Mouse (Mus musculus) stomach, postnatal 0 days (tissue): ENCODE data around the gene Rfxank. TPM values are rescaled to one million over a fixed set of nuclear protein-coding genes. Genes with fewer than 3 reads are reported as not detected.
A peak's percentile ranks its signal among the peaks of the same experiment; 100 is the strongest.

Source experiments
- ATAC-seq: fragments of 200-750 bp; cut with Nextera tagmentation; 2 replicates; pipeline ENCODE4 v1.8.0; 2017; ENCODE audit not compliant: low FRiP score, low TSS enrichment
- DNase-seq: peaks from one replicate; pipeline ENCODE4 v3.0.0-alpha.2; 2016; ENCODE audit warnings: low spot score
- H3K27ac ChIP-seq: fragments of 300-500 bp; sonication (generic); replicated peaks from 2 replicates; pipeline ENCODE4 v1.5.1; 2014; ENCODE audit warnings: mild to moderate bottlenecking, control low read depth
- H3K27me3 ChIP-seq: fragments of 300-500 bp; sonication (generic); 2 replicates; pipeline ENCODE4 v1.6.1; 2014; ENCODE audit warnings: low read length; ENCODE audit not compliant: control insufficient read depth, insufficient read depth
- H3K36me3 ChIP-seq: fragments of 300-500 bp; sonication (generic); 2 replicates; pipeline ENCODE4 v1.6.1; 2014; ENCODE audit warnings: low read length, mixed read lengths; ENCODE audit not compliant: control insufficient read depth, insufficient read depth
- H3K4me1 ChIP-seq: fragments of 300-500 bp; sonication (generic); replicated peaks from 2 replicates; pipeline ENCODE4 v1.6.1; 2014; ENCODE audit warnings: antibody characterized with exemption; ENCODE audit not compliant: control insufficient read depth, insufficient read depth
- H3K4me2 ChIP-seq: fragments of 300-500 bp; sonication (generic); replicated peaks from 2 replicates; pipeline ENCODE4 v1.6.1; 2014; ENCODE audit warnings: low read depth, mild to moderate bottlenecking, control low read depth, moderate library complexity
- H3K4me3 ChIP-seq: fragments of 300-500 bp; sonication (generic); 2 replicates; pipeline ENCODE4 v1.5.1; 2014; ENCODE audit warnings: low read depth, low read length, control low read depth
- H3K9ac ChIP-seq: fragments of 300-500 bp; sonication (generic); 2 replicates; pipeline ENCODE4 v1.6.1; 2014; ENCODE audit warnings: mild to moderate bottlenecking, low read length, control low read depth, mixed read lengths
- H3K9me3 ChIP-seq: fragments of 300-500 bp; sonication (generic); 2 replicates; pipeline ENCODE4 v1.6.1; 2016; ENCODE audit warnings: low read length; ENCODE audit not compliant: control insufficient read depth
- CTCF ChIP-seq: IDR thresholded peaks from 2 replicates; pipeline ENCODE4 v1.5.1; 2016; ENCODE audit warnings: antibody characterized with exemption, low read depth, mild to moderate bottlenecking, moderate library complexity
- EP300 ChIP-seq: optimal IDR thresholded peaks from 2 replicates; pipeline ENCODE3; 2016; ENCODE audit warnings: antibody characterized with exemption
- WGBS: fragments of 180-500 bp; shearing (Covaris S2); extraction: QIAGEN DNeasy Blood & Tissue Kit; methylation state at CpG from one replicate; pipeline ENCODE4 v1.1.7; 2014; 5-methylcytosine and 5-hydroxymethylcytosine counted together
- microRNA-seq: library from miRNA; unstranded; fragments of <30 nt; microRNA quantifications from one replicate; pipeline ENCODE4, GENCODE M21; 2016
- polyA plus RNA-seq: library from polyadenylated mRNA; unstranded; fragments of >200 nt; fragmentation: Nextera tagmentation; extraction: Ambion mirVana; gene quantifications from 2 replicates; pipeline ENCODE4 v1.2.1, GENCODE M21; 2015

Gene Rfxank
- polyA plus RNA-seq, 1 experiment from 2014 or later = 8.9 TPM

GRCm38 (mm10) chr8:70084191-70085065 is 54.5 kb downstream of the Rfxank start:
- ATAC-seq = no peak
- H3K9me3 ChIP-seq = no peaks in the 10 kb centered on the region
- H3K4me1 ChIP-seq = no peaks in the 10 kb centered on the region
- H3K36me3 ChIP-seq = no peaks in the 10 kb centered on the region
- H3K9ac ChIP-seq = no peak overlapping the region
- TF ChIP-seq CTCF (0 out of 2 replicates have a peak, but pooled peaks have one; percentile 25), EP300 (no peak)
- no peak overlapping the region for H3K27ac ChIP-seq
- H3K27me3 ChIP-seq = peaks cover 25% of the 10 kb centered on the region
- no peak for DNase-seq
- peak overlapping the region; percentile 53 for H3K4me2 ChIP-seq
- peak overlapping the region; percentile 37 for H3K4me3 ChIP-seq
- 3% methylated on average over 65 of the region's 71 CpGs for WGBS

GRCm38 (mm10) chr8:70083285-70083684 is 55.7 kb downstream of the Rfxank start, which contains the start of gene Hapln4:
Gene Hapln4, plus strand, starts transcription at chr8:70083457.
- H3K36me3 ChIP-seq = no peaks in the 10 kb centered on the region
- 1% methylated on average over 26 of the region's 26 CpGs for WGBS
- DNase-seq = peak; percentile 70
- H3K9ac ChIP-seq = no peak within 1 kb of the TSS
- no peaks in the 10 kb centered on the region for H3K4me1 ChIP-seq
- TF ChIP-seq CTCF (no peak), EP300 (no peak)
- no peak within 1 kb of the TSS for H3K27ac ChIP-seq
- H3K27me3 ChIP-seq = peaks cover 25% of the 10 kb centered on the region
- H3K4me2 ChIP-seq = peak within 1 kb of the TSS; percentile 53
- no peak for ATAC-seq
- H3K9me3 ChIP-seq = no peaks in the 10 kb centered on the region
- H3K4me3 ChIP-seq = peak within 1 kb of the TSS; percentile 37

DNA sequence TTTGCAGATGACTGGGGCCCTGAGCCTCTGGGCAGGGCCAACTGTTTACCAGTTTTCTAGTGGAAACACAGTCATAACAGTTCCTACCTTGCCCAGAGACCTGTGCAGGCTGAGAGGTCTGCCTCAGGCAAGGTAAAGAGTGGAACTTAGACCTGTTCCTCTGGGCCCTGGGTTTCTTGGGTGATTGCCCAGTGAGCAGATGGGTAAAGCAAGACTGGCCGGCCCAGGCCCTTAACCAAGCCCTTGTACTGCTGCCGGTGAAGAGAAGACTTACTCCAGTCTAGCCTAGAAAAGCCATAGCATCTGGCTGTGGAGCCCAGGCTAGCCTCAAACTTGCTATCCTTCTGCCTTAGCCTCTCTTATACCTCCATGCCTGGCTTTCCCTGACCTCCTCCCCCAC is 57.0 kb downstream of the Rfxank start:
- TF ChIP-seq EP300 = no peak
- DNase-seq = no peak
- Histone ChIP-seq H3K9me3 (no peaks in the 10 kb centered on the region), H3K9ac (no peak overlapping the region), H3K36me3 (no peaks in the 10 kb centered on the region), H3K4me1 (no peaks in the 10 kb centered on the region), H3K4me3 (no peak overlapping the region), H3K27me3 (peaks cover 18% of the 10 kb centered on the region), H3K27ac (no peak overlapping the region), H3K4me2 (no peak overlapping the region)
- WGBS = 80% methylated on average over 2 of the region's 2 CpGs
- no peak for ATAC-seq

Small RNA genes lying within 50 kb of the gene (microRNA-seq; reads per million reads assigned to microRNA genes)
- gene Mir7066 = not detected

Other genes starting within 250 kb of the Rfxank start
- gene Tssk6, start 237.0 kb downstream of the Rfxank start, polyA plus RNA-seq = 2.1 and 2.7 TPM in 2 replicates
- gene Ndufa13, start 236.6 kb downstream of the Rfxank start, polyA plus RNA-seq = 199 and 205 TPM in 2 replicates
- gene Yjefn3, start 236.4 kb downstream of the Rfxank start, polyA plus RNA-seq = 1.6 and 2.7 TPM in 2 replicates
- gene Gatad2a, start 142.8 kb downstream of the Rfxank start, polyA plus RNA-seq = 32.4 and 36.4 TPM in 2 replicates
- gene Mau2, start 96.4 kb downstream of the Rfxank start, polyA plus RNA-seq = 22.4 and 24.4 TPM in 2 replicates
- gene Sugp1, start 96.3 kb downstream of the Rfxank start, polyA plus RNA-seq = 21.2 and 22.0 TPM in 2 replicates
- gene Tm6sf2, start 66.2 kb downstream of the Rfxank start, polyA plus RNA-seq = 1.0 and 1.5 TPM in 2 replicates
- gene Hapln4, start 55.7 kb downstream of the Rfxank start, polyA plus RNA-seq = 0.02 and 0.10 TPM in 2 replicates
- gene Ncan, start 18.3 kb downstream of the Rfxank start, polyA plus RNA-seq = 0.17 and 0.27 TPM in 2 replicates
- 31.9 and 33.6 TPM in 2 replicates for gene Nr2c2ap, start 7.8 kb downstream of the Rfxank start, polyA plus RNA-seq
- gene Borcs8, start 345 bp upstream of the Rfxank start, polyA plus RNA-seq = 30.1 and 30.5 TPM in 2 replicates
- 0.10 TPM in 1 of 2 replicates, not detected in the other for gene Mef2b, start 557 bp upstream of the Rfxank start, polyA plus RNA-seq
- gene Tmem161a, start 33.2 kb upstream of the Rfxank start, polyA plus RNA-seq = 38.2 and 40.8 TPM in 2 replicates
- gene Slc25a42, start 73.2 kb upstream of the Rfxank start, polyA plus RNA-seq = 3.1 and 4.5 TPM in 2 replicates
- gene Sugp2, start 95.1 kb upstream of the Rfxank start, polyA plus RNA-seq = 7.8 and 9.0 TPM in 2 replicates
- 11.9 and 12.9 TPM in 2 replicates for gene Armc6, start 95.3 kb upstream of the Rfxank start, polyA plus RNA-seq
- gene Homer3, start 143.7 kb upstream of the Rfxank start, polyA plus RNA-seq = 13.8 and 17.5 TPM in 2 replicates
- 35.0 and 36.0 TPM in 2 replicates for gene Ddx49, start 163.3 kb upstream of the Rfxank start, polyA plus RNA-seq
- 347 and 366 TPM in 2 replicates for gene Cope, start 163.4 kb upstream of the Rfxank start, polyA plus RNA-seq
- gene Cers1, start 176.6 kb upstream of the Rfxank start, polyA plus RNA-seq = 2.0 and 2.6 TPM in 2 replicates
- gene Gdf1, start 190.7 kb upstream of the Rfxank start, polyA plus RNA-seq = 0.53 TPM in 2 replicates
- 9.5 and 9.6 TPM in 2 replicates for gene Upf1, start 214.1 kb upstream of the Rfxank start, polyA plus RNA-seq
- 0.15 and 0.42 TPM in 2 replicates for gene Comp, start 234.4 kb upstream of the Rfxank start, polyA plus RNA-seq